Mouse (Mus musculus) embryonic facial prominence, embryonic 12.5 days (tissue): ENCODE measurements around the gene Rfx2. TPM values are rescaled to one million over a fixed set of nuclear protein-coding genes. Genes with fewer than 3 reads are reported as not detected.

Experiments used
- ATAC-seq: fragments of 200-750 bp; cut with Nextera tagmentation; 2 replicates; pipeline ENCODE4 v1.8.0; 2017; ENCODE audit not compliant: insufficient number of reproducible peaks, insufficient read depth, low FRiP score, low TSS enrichment
- H3K27ac ChIP-seq: fragments of 300-500 bp; sonication (generic); 2 replicates; pipeline ENCODE4 v1.5.1; 2016; ENCODE audit warnings: mild to moderate bottlenecking
- H3K27me3 ChIP-seq: fragments of 300-500 bp; sonication (generic); 2 replicates; pipeline ENCODE4 v1.6.1; 2016; ENCODE audit warnings: mild to moderate bottlenecking, moderate library complexity
- H3K36me3 ChIP-seq: fragments of 300-500 bp; sonication (generic); 2 replicates; pipeline ENCODE4 v1.6.1; 2016; ENCODE audit warnings: mild to moderate bottlenecking
- H3K4me1 ChIP-seq: fragments of 300-500 bp; sonication (generic); 2 replicates; pipeline ENCODE4 v1.6.1; 2016
- H3K4me2 ChIP-seq: fragments of 300-500 bp; sonication (generic); replicated peaks from 2 replicates; pipeline ENCODE4 v1.6.1; 2016; ENCODE audit warnings: mild to moderate bottlenecking, moderate library complexity
- H3K4me3 ChIP-seq: fragments of 300-500 bp; sonication (generic); 2 replicates; pipeline ENCODE4 v1.5.1; 2016; ENCODE audit warnings: mild to moderate bottlenecking
- H3K9ac ChIP-seq: fragments of 300-500 bp; sonication (generic); 2 replicates; pipeline ENCODE4 v1.6.1; 2016; ENCODE audit warnings: mild to moderate bottlenecking, moderate library complexity
- H3K9me3 ChIP-seq: fragments of 300-500 bp; sonication (generic); 2 replicates; pipeline ENCODE4 v1.6.1; 2016; ENCODE audit warnings: mild to moderate bottlenecking, moderate library complexity
- WGBS: fragments of 180-500 bp; shearing (Covaris S2); methylation state at CpG from one replicate; pipeline ENCODE4 v1.1.7; 2016; 5-methylcytosine and 5-hydroxymethylcytosine counted together
- polyA plus RNA-seq: library from polyadenylated mRNA; unstranded; fragments of >200 nt; fragmentation: Nextera tagmentation; extraction: Ambion mirVana; gene quantifications from 2 replicates; pipeline ENCODE4 v1.2.1, GENCODE M21; 2016

Rfx2 gene
- polyA plus RNA-seq, result 5.5 and 5.7 TPM in 2 replicates

DNA sequence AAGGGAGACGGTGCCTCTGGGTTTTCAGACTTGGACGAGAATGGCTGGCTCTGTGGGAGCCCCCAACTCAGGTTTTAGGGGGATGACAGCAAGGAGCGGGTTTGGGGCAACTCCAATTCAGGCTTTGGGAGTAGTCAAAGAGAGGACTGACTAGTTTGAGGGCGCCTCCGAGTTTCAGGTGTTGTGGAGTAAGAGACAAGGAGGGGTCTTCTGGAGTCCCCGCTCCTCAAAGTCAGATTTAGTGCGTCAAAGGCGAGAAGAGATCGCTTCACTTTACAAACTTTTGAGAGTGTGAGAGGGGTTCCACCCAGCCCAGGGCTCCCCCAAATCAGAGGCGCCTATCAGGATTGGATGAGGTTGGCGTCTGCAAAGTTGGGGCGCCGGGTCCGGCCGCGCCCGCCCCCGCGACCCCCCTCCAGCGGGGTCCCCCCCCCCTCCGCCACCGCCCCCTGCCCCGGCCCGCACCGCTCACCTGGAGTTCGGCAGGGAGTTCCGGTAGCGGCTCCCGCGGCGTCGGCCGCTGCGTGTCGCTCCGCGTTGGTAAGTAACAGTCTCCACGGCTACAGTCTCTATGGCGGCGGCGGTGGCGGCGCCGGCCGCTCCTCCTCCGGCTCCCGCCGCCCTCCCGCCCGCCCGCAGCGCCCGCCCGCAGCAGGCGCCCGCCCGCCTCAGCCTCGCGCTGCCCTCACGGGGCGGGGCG lies at the start of gene Rfx2:
Rfx2 (minus strand) TSS at position 603 of the 700 bp plus-strand sequence.
- under 1% methylated on average over 48 of the region's 62 CpGs for WGBS
- Histone ChIP-seq H3K4me3 (peak within 1 kb of the TSS; percentile 66), H3K27ac (peak within 1 kb of the TSS; percentile 50), H3K27me3 (peaks cover 29% of the 10 kb centered on the region), H3K9ac (peak within 1 kb of the TSS; percentile 55), H3K9me3 (no peaks in the 10 kb centered on the region), H3K4me2 (peak within 1 kb of the TSS; percentile 82), H3K4me1 (peaks cover 6% of the 10 kb centered on the region), H3K36me3 (no peaks in the 10 kb centered on the region)
- ATAC-seq, result peak; percentile 77; the same call in 1 of the 2 replicates

DNA sequence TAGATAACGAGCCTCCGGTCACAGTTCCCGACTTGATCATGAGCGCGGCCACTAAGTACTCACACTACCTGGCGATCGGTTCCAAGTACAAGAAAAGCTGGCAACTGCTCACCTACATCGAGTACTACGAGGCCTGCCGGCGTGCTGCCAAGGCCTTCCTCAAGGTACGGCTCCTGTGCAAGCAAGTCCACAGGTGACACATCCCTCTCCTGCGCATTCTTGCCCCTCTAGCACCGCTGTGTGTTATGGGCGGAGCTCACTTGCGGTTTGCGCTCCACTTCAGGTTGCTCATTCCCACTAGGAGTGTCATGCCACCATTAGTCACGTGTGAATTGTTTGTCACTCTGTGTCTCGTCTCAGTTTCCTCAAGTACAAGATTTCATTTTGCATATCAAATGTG lies 46.6 kb upstream of the Rfx2 start:
- Histone ChIP-seq H3K4me3 (no peak overlapping the region), H3K9ac (no peak overlapping the region), H3K27ac (no peak overlapping the region), H3K27me3 (no peaks in the 10 kb centered on the region), H3K36me3 (no peaks in the 10 kb centered on the region), H3K4me1 (no peaks in the 10 kb centered on the region), H3K4me2 (no peak overlapping the region), H3K9me3 (no peaks in the 10 kb centered on the region)
- ATAC-seq, result no peak
- WGBS, result 92% methylated on average over 19 of the region's 19 CpGs

DNA sequence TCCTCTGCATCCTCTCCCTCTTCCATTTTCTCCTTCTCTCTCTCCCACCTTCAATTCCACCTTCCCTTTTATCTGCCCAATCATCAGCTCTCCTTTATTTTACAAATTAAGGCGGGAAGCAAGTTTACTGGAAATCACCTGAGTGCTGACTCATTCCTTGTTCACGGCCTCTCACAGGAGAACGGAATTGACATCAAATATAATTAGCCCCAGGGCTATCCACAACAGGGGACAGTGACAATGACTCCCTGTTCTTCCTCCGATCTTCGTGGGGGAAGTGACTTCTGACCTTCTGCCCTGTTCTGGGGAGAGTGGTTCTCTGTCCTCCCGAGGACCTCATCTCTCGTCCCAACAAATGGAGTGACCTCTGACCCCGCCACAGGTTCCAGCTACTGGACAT lies 46.2 kb upstream of the Rfx2 start:
- Histone ChIP-seq H3K36me3 (no peaks in the 10 kb centered on the region), H3K4me2 (no peak overlapping the region), H3K4me3 (no peak overlapping the region), H3K4me1 (no peaks in the 10 kb centered on the region), H3K9ac (no peak overlapping the region), H3K9me3 (no peaks in the 10 kb centered on the region), H3K27me3 (no peaks in the 10 kb centered on the region), H3K27ac (no peak overlapping the region)
- 45% methylated on average over 8 of the region's 8 CpGs for WGBS
- no peak for ATAC-seq

DNA sequence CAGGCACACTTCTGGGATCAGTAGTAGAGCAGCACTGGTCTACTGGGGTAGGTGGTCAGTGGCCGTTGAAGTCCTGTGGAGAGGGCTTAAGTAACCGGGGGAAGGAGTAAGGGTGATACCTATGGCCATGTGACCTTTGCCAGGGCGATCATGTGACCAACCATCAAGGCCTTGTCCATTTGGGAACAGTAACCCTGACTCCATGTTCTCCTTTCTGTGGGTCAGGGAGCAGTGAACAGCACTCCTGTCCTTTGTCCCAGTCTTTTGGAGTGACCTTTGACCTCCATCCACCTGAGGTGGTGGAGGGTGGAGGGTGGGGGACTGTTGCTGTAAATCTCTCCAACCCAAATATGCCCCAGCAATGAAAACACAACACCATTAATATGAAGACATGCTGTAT lies 45.7 kb upstream of the Rfx2 start:
- no peak for ATAC-seq
- Histone ChIP-seq H3K27ac (no peak overlapping the region), H3K4me3 (no peak overlapping the region), H3K36me3 (no peaks in the 10 kb centered on the region), H3K27me3 (no peaks in the 10 kb centered on the region), H3K4me1 (no peaks in the 10 kb centered on the region), H3K4me2 (no peak overlapping the region), H3K9ac (no peak overlapping the region), H3K9me3 (no peaks in the 10 kb centered on the region)
- 89% methylated on average over 3 of the region's 3 CpGs for WGBS

DNA sequence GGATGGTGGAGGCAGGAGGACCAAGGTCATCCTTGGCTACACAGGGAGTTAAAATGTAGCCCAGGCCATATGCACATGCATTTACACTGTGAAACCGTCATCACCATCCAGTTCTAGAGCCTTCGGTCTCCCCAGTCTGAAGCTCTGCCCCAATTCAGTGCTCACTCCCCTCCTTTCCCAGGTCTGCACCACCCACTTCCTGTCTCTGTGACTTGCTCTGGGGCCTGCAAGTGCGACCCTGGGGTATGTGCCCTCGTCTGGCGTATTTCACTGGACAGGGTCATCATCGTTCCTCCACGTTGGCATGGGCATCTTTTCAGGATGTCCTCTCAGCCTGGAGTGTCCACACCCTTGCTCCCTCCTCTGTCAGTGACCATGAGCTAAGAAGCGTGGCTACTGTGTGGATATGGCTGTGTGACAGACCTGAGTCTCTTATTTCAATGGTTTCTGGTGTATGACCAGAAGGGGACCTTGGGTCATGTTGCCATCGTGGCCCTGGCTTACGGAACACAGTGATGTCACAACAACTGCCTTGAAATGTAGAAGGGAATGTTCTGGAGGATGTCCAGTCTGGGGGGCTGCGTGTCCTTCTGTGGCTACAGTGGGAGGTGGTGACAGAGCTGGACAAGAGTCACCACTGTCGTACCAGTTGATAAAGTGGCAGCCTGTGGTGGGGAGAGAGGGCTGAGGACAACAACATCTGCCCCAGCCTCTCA lies 44.3 kb upstream of the Rfx2 start, which contains the start of gene 1700061G19Rik:
1700061G19Rik (plus strand) TSS at position 542 of the 716 bp plus-strand sequence.
- Histone ChIP-seq H3K9me3 (no peaks in the 10 kb centered on the region), H3K27me3 (no peaks in the 10 kb centered on the region), H3K4me1 (no peaks in the 10 kb centered on the region), H3K27ac (no peak within 1 kb of the TSS), H3K9ac (no peak within 1 kb of the TSS), H3K36me3 (no peaks in the 10 kb centered on the region), H3K4me2 (no peak within 1 kb of the TSS), H3K4me3 (no peak within 1 kb of the TSS)
- ATAC-seq, result no peak
- 80% methylated on average over 12 of the region's 12 CpGs for WGBS

DNA sequence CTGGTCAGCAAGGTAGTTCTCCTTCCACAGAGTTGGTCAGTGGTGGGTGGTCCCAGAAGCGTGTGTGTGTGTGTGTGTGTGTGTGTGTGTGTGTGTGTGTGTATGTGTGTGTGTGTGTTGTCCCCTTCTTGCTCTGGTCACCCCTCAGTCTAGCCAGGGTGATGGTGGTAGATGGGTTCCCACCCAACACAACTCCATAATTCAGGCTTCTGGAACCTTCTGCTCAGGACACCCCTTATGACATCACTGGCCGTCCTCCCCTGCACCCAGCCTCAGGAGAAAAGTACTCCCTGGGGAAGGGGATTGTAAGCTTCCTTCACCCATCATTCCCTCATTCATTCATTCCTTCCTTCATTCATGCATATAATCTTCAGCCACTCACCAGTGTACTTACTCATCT lies 43.4 kb upstream of the Rfx2 start, which contains the start of gene Acsbg2:
Acsbg2 (minus strand) TSS at position 211 of the 400 bp plus-strand sequence.
- H3K4me1 ChIP-seq, result no peaks in the 10 kb centered on the region
- no peak within 1 kb of the TSS for H3K27ac ChIP-seq
- no peaks in the 10 kb centered on the region for H3K36me3 ChIP-seq
- WGBS, result 93% methylated on average over 2 of the region's 2 CpGs
- no peaks in the 10 kb centered on the region for H3K9me3 ChIP-seq
- no peak within 1 kb of the TSS for H3K4me2 ChIP-seq
- no peak for ATAC-seq
- no peak within 1 kb of the TSS for H3K9ac ChIP-seq
- no peak within 1 kb of the TSS for H3K4me3 ChIP-seq
- H3K27me3 ChIP-seq, result no peaks in the 10 kb centered on the region

DNA sequence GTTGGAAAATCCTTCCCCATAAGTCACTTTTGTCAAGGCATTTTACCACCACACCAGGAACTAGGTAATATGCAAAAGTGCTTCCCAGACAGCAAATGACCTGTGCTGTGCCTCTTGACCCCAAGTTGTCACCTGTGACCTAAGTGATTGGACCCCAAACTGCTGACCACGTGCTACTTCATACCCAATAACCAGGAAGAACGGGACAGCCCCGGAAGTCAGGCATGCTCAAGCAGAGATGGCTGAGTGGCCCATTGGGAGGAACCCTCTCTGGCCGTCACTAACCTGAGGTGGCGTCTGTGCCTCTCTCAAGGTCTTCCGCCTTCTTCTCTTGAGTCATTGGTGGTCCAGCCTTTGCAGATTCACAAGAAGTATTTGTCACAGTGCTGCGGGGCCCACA lies 41.7 kb upstream of the Rfx2 start:
- Histone ChIP-seq H3K27ac (no peak overlapping the region), H3K27me3 (no peaks in the 10 kb centered on the region), H3K4me3 (no peak overlapping the region), H3K36me3 (no peaks in the 10 kb centered on the region), H3K9me3 (no peaks in the 10 kb centered on the region), H3K9ac (no peak overlapping the region), H3K4me1 (no peaks in the 10 kb centered on the region), H3K4me2 (no peak overlapping the region)
- no peak for ATAC-seq
- 73% methylated on average over 7 of the region's 7 CpGs for WGBS

DNA sequence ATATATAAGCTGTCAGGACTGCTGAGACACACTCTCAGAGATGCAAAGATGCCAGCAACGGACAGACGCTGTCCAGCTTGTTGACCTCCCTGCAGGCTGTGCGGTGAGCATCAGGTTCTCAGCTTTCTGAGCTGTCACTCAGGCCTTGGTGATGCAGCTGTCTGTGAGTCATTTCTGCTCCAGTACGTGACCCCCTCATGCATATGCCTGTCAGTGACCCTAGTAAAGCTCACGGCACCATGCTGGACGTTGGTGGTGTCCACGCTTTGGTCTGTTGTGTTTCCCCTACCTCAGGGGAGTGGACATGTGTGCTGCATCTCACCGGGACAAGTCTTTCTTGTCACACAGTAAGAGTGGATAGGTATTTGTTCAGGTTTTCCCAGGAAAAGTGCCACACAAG lies 41.0 kb upstream of the Rfx2 start:
- Histone ChIP-seq H3K9me3 (0 out of 2 replicates have a peak, but pooled peaks cover 6% of the 10 kb centered on the region), H3K27ac (no peak overlapping the region), H3K4me3 (no peak overlapping the region), H3K27me3 (no peaks in the 10 kb centered on the region), H3K9ac (no peak overlapping the region), H3K4me2 (no peak overlapping the region), H3K36me3 (no peaks in the 10 kb centered on the region), H3K4me1 (no peaks in the 10 kb centered on the region)
- ATAC-seq, result no peak
- WGBS, result 64% methylated on average over 8 of the region's 8 CpGs

DNA sequence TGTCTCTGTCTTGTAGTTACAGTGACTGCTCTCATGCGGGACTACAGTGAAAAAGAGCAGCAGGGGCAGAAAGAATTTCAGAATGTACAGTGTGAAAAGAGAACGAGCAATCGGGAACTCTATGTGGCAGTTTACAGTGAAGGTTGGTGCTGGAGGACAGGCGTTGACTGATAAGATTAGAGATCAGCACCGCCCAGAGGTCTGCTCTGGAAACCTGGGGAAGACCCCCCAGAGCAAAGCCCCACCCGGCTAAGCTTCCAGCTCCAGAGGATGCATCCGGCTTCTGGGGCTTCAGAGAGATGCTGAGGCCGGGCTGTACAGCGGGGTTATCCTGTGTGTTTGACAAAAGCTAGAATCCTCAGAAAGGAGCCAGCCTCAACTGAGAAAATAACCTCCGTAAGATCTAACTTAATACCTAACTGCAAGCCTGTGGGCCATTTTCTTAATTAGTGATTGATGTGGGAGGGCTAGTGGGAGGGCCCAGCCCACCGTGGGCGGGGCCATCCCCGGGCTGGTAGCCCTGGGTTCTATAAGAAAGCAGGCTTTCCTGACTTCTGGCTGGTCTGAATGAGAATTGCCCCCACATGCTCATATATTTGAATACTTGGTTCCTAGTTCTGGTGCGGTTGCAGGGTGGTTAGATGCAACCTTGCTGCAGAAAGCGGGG lies 39.6 kb upstream of the Rfx2 start:
- whole genome bisulfite sequencing, result 72% methylated on average over 15 of the region's 15 CpGs
- Histone ChIP-seq H3K36me3 (no peaks in the 10 kb centered on the region), H3K27me3 (no peaks in the 10 kb centered on the region), H3K9me3 (0 out of 2 replicates have a peak, but pooled peaks cover 6% of the 10 kb centered on the region), H3K4me1 (no peaks in the 10 kb centered on the region), H3K27ac (no peak overlapping the region), H3K4me3 (no peak overlapping the region), H3K4me2 (no peak overlapping the region), H3K9ac (no peak overlapping the region)
- ATAC-seq, result no peak

DNA sequence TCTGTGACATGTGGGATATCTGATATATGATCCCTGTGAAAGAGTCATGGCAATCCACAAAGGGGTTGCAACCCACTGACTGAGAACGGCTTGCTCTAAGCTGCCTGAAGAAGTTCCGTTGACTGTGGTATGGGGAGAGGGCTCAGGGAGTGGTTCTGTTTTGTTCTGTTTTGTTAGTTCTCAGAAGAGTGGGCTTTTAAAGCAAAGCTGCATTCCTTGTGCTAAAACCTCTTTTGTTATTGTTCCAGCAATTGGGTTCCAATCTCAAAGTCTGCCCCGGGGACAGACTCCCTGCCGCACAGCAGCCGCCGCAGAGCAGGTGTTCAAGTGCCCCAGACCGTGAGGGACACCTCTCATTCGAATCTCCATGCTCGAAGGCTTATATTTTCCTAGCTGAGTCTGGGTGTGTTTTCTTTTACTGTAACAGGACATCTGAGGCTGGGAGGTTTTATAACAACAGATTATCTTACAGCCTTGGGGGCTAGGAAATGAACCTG lies 38.7 kb upstream of the Rfx2 start:
- no peaks in the 10 kb centered on the region for H3K27me3 ChIP-seq
- no peaks in the 10 kb centered on the region for H3K4me1 ChIP-seq
- no peak overlapping the region for H3K27ac ChIP-seq
- 50% methylated on average over 9 of the region's 9 CpGs for WGBS
- H3K4me3 ChIP-seq, result no peak overlapping the region
- no peak overlapping the region for H3K9ac ChIP-seq
- no peak for ATAC-seq
- no peak overlapping the region for H3K4me2 ChIP-seq
- no peaks in the 10 kb centered on the region for H3K36me3 ChIP-seq
- 0 out of 2 replicates have a peak, but pooled peaks cover 6% of the 10 kb centered on the region for H3K9me3 ChIP-seq

DNA sequence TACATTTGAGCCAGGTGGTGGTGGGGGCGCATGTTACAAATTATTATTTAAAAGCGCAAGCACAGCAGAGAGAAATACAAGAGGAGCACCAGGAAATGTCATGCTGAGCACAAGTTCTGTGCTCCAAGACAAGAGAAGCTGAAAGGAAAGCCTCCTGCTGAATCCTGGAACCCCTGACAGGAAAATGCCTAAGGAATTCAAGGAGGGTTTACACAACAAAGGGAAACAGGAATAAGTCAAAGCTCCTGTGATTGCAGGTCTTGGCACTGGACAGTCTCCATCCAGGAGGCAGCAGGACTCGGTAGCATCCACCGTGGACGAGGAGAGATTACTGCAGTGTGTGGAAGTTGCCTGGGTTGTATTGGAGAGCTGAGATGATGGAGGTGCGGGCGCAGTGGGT lies 35.3 kb upstream of the Rfx2 start:
- no peak overlapping the region for H3K4me3 ChIP-seq
- 0 out of 2 replicates have a peak, but pooled peaks cover 6% of the 10 kb centered on the region for H3K9me3 ChIP-seq
- no peaks in the 10 kb centered on the region for H3K36me3 ChIP-seq
- no peak for ATAC-seq
- H3K9ac ChIP-seq, result no peak overlapping the region
- H3K4me1 ChIP-seq, result no peaks in the 10 kb centered on the region
- no peak overlapping the region for H3K4me2 ChIP-seq
- WGBS, result 68% methylated on average over 7 of the region's 7 CpGs
- no peak overlapping the region for H3K27ac ChIP-seq
- no peaks in the 10 kb centered on the region for H3K27me3 ChIP-seq
